Mouse (Mus musculus): ENCODE measurements around the gene Chrm3.

Gene Chrm3

GRCm38 (mm10) chr13:10068927-10069580 is 291.6 kb downstream of the Chrm3 start:
- DNase-seq (ENCODE audit: low spot score): no peak

- no peak for DNase-seq (ENCODE audit: low spot score)
Measured at GRCm38 (mm10) chr13:10066829-10067618, 293.6 kb downstream of the Chrm3 start.

GRCm38 (mm10) chr13:10065776-10066175 is 294.9 kb downstream of the Chrm3 start:
- DNase-seq (ENCODE audit: low spot score): no peak

DNA sequence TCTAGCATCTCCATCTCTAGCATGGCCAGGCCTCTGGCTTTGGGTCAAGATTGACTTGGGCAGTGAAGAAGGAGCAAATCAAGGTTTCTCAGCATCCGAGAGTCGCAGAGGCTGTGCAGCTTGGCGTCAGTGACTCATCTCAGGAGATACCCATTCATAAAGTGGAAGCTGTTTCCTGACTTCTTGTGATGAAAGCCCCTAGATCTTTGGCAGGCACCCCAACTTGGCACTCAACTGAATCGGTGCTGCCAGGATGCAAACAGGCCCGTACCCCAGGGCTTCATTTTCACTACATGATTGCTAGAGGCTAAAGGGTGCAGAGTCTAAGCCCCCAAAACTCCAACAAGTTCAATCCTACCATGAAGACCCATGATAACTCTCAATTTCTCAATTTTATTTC is 298.0 kb downstream of the Chrm3 start:
- no peak for DNase-seq (ENCODE audit: low spot score)

- DNase-seq (ENCODE audit: low spot score): no peak
Measured at GRCm38 (mm10) chr13:10058993-10059392, 301.7 kb downstream of the Chrm3 start.

DNA sequence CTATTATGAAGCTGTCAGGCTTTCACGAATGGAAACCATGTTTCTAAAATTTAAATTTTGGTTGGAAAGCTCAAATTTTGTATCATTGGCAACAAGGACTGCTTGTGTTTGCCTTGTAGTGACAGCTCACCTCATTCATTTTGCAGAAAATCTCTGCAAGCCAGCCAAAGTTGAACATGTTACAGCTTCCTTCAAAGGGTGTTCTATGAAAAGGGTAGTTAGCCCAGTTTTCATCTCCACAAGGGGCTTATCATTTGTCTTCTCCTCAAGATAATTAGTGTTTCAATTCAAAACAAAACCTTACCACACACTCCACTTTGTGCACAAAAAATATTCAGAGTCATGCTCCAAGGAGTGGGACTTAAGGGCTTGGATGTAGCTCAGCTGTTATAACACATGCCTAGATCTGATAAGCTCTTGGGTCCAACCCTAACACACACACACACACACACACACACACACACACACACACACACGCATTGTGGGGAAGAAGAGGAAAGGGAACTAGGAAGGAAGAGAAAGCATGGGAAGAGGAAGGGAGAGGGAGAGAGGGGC is 302.9 kb downstream of the Chrm3 start:
- no peak for DNase-seq (ENCODE audit: low spot score)

- DNase-seq (ENCODE audit: low spot score): no peak
Measured at GRCm38 (mm10) chr13:10054086-10054485, 306.6 kb downstream of the Chrm3 start.

DNA sequence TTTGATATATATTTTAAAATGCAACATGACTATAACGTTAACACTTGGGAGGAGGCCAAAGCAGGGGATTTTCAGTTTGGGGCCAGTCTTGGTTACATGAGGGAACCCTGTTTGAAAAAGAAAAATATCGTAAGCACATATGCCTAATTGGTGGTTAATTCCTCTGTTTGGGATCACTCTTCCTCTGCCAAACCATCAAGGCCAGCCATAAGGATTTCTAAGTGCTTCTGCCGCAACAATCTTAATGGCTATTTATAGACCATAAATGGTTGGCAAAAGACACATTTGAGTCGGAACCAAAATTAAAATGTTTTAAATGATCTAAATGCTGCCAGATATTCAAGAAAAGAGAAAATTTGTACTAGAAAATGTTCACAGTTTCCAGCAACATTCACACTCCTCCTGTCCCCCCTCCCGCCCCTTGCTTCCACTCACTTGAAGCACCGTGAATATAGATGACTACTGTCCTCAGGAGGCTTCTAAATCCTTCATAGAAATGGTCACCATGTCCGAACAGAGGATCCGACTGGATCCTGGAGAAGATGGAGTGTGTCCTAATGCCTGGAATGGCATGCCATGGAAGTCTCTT is 307.3 kb downstream of the Chrm3 start:
- no peak for DNase-seq (ENCODE audit: low spot score)

GRCm38 (mm10) chr13:10045651-10046350 is 314.8 kb downstream of the Chrm3 start:
- peak; percentile 4 for DNase-seq (ENCODE audit: low spot score)

DNA sequence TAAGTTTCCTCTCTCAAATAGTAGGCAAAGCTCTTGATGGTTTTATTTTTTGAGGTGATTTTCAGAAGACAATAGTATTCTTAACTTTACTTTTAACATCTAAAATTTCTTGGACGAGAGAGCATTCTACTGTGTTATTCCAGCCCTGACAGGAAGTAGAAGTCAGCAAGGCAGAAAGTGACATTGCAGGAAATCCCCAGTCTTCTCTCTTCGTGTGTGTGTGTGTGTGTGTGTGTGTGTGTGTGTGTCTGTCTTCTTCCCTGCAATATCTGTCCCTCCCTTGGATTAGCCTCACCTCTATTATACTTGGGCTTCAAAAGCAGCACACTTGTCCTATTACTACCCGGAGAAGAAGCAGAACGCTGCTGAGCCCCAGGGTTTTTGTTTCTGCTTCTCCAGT is 316.6 kb downstream of the Chrm3 start:
- DNase-seq (ENCODE audit: low spot score): no peak

DNA sequence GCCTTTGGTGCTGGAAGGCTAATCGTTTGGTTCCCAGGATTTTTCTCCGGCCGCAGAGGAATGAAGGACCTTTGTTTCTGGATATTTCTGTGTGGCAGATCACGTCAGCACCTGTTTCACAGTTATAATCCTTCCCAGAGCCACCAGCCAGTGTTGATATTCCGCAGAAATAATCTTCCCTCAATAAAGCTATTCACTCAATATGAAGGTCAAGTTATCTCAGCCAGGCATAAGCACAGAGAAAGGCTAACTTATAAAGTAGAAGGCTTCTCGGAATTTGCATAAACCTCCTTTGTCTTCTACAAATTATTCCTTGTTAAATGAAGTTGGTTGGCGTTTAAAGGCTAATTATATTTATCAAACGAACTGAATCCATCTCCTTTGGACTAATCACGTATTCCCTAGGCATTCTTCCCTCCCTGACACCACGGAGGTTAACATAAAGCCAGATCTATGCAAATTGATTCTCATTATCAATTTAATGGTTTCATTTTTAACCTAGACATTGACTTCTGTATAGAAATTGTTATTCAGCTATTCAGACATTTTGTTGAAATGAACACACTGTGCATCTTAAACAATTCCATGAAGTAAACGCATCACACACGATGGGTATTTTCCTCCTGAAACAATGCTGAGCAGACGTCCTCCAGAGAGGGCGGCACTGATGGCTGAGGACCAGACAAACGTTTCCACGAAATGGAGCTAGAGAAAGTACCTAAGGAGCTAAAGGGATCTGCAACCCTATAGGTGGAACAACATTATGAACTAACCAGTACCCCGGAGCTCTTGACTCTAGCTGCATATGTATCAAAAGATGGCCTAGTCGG is 326.9 kb downstream of the Chrm3 start:
- DNase-seq (ENCODE audit: low spot score): no peak

GRCm38 (mm10) chr13:10031547-10031946 is 329.1 kb downstream of the Chrm3 start:
- no peak for DNase-seq (ENCODE audit: low spot score)

- no peak for DNase-seq (ENCODE audit: low spot score)
Measured at GRCm38 (mm10) chr13:10029944-10030343, 330.7 kb downstream of the Chrm3 start.

- DNase-seq (ENCODE audit: low spot score): no peak
Measured at GRCm38 (mm10) chr13:10025134-10025533, 335.5 kb downstream of the Chrm3 start.

GRCm38 (mm10) chr13:10023112-10023511 is 337.5 kb downstream of the Chrm3 start:
- no peak for DNase-seq (ENCODE audit: low spot score)

DNA sequence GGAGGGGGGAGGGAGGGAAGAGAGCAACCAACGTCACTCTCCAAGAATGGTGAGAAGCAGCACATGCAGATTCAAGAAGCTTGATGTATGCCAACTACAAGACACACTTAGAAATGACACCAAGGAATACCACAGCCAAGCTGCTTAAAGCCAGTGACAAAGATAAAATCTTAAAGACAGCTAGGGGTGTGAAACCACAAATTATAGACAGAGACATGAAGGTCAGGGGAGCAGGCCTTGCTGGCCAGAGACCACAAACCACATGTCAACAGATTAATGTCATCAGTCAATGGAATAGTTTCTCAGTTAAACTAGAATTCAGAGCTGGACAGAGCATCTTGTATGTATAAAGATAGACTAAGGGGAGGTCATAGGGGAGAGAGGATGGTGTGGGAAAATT is 341.4 kb downstream of the Chrm3 start:
- DNase-seq (ENCODE audit: low spot score): no peak

DNA sequence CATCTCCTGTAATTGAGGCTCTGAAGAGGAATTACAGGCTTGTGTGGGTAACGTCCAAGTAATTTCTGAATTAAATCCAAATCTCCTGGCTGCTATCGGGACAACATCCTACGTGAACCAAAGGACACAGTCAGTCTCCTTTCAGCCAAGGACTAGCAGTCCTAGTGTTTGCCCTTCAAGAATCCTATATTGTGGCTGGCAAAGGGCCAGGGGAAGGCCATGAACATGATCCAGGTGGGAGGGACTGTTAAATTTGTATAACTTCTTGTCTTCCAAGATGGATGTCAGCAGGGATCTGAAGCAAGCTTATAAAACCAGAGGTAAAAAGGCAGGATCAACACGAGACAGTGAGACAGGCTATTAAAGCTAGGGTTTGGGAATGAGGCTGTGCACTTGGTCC is 357.7 kb downstream of the Chrm3 start:
- DNase-seq (ENCODE audit: low spot score): no peak

- DNase-seq (ENCODE audit: low spot score): no peak
Measured at GRCm38 (mm10) chr13:9997664-9998328, 362.9 kb downstream of the Chrm3 start.

GRCm38 (mm10) chr13:9995852-9996251 is 364.8 kb downstream of the Chrm3 start:
- no peak for DNase-seq (ENCODE audit: low spot score)

- DNase-seq (ENCODE audit: low spot score): no peak
Measured at GRCm38 (mm10) chr13:9993571-9993970, 367.1 kb downstream of the Chrm3 start.

- no peak for DNase-seq (ENCODE audit: low spot score)
Measured at GRCm38 (mm10) chr13:9992640-9993039, 368.0 kb downstream of the Chrm3 start.
